In the genomic region with DNA sequence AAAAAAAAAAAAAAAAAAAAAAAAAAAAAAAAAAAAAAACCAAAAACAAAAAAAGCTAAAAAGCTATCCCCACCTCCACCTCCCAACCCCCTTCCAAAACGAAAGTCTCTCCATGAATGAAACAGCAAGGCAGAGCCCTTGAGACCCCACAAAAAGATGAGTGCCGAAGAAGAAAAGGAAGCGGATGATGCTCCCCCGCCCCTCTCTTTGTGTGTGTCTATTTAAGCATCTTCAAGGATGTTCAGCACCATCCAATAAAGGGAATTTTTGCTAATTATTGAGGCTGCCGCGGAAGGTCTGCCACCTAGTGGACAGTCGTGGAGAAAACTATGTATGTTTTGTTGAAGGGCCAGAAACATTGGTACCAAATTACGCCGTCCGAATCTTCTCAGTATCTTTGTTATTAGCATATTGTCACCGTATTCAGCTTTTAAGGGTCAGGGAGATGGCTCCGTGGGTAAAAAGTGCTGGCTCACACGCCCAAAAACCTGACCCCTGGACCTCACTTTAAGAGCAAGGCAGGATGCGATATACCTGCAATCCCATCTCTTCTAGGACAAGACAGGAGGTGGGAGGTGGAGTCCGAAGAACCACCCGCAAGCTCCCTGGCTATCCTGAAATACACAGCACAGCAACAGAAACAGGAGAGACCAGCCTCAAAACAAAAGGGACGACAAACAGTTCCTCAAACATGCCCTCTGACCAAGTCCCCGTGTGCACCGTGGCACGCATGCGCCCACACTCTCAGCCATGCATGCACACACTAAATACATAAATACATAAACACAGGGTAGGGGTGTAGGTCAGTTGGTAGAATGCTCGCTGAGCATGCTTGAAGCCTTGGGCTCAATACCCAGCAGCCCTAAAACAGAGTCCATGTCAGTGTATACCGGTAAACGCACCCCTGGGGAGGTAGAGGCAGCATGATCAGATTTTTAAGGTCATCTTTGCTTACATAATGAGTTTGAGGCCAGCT, we compare ENCODE assay signal across 8 mouse cellular contexts. TPM values are rescaled to one million over a fixed set of nuclear protein-coding genes. Genes with fewer than 3 reads are reported as not detected.
DNase-seq lines count a peak whose midpoint lies in the region; ATAC-seq lines count a peak whose summit lies in the region.

No protein-coding gene starts in this region.

- peak; percentile 28; the same call in 1 of the 2 replicates for ATAC-seq in intestine, embryonic 15.5 days

- no peaks in the 10 kb centered on the region for H3K9me3 ChIP-seq in intestine, embryonic 15.5 days
- H3K9me3 ChIP-seq in limb, embryonic 10.5 days (replicated peaks), result no peaks in the 10 kb centered on the region
- H3K9me3 ChIP-seq in midbrain, embryonic 10.5 days (replicated peaks), result no peaks in the 10 kb centered on the region

- peak overlapping the region; percentile 40; the same call in 1 of the 2 replicates for H3K4me2 ChIP-seq in intestine, embryonic 15.5 days (replicated peaks)

- H3K36me3 ChIP-seq in intestine, embryonic 15.5 days, result no peaks in the 10 kb centered on the region
- H3K36me3 ChIP-seq in limb, embryonic 10.5 days, result no peaks in the 10 kb centered on the region
- H3K36me3 ChIP-seq in midbrain, embryonic 10.5 days, result no peaks in the 10 kb centered on the region

- 0 out of 2 replicates have a peak overlapping the region, but pooled peaks have one; percentile 15 for H3K4me3 ChIP-seq in intestine, embryonic 15.5 days (replicated peaks)
- H3K4me3 ChIP-seq in limb, embryonic 10.5 days, result 0 out of 2 replicates have a peak overlapping the region, but pooled peaks have one; percentile 17
- H3K4me3 ChIP-seq in midbrain, embryonic 10.5 days, result 0 out of 2 replicates have a peak overlapping the region, but pooled peaks have one; percentile 18

- H3K27me3 ChIP-seq in intestine, embryonic 15.5 days (replicated peaks), result no peaks in the 10 kb centered on the region
- no peaks in the 10 kb centered on the region for H3K27me3 ChIP-seq in limb, embryonic 10.5 days (ENCODE audit: low read depth, poor library complexity, severe bottlenecking)
- no peaks in the 10 kb centered on the region for H3K27me3 ChIP-seq in midbrain, embryonic 10.5 days (ENCODE audit: low read depth, poor library complexity, severe bottlenecking)

- H3K4me1 ChIP-seq in intestine, embryonic 15.5 days (replicated peaks), result no peaks in the 10 kb centered on the region
- H3K4me1 ChIP-seq in limb, embryonic 10.5 days, result no peaks in the 10 kb centered on the region; the same call in 1 of the 2 replicates
- H3K4me1 ChIP-seq in midbrain, embryonic 10.5 days, result peaks cover 3% of the 10 kb centered on the region; the same call in 1 of the 2 replicates

- H3K27ac ChIP-seq in intestine, embryonic 15.5 days, result no peak overlapping the region
- H3K27ac ChIP-seq in limb, embryonic 10.5 days, result no peak overlapping the region
- no peak overlapping the region for H3K27ac ChIP-seq in midbrain, embryonic 10.5 days (replicated peaks)

- 47% methylated on average over 24 of the region's 24 CpGs for WGBS in intestine, embryonic 15.5 days
- 54% methylated on average over 24 of the region's 24 CpGs for WGBS in limb, embryonic 10.5 days
- 53% methylated on average over 24 of the region's 24 CpGs for WGBS in midbrain, embryonic 10.5 days

- H3K9ac ChIP-seq in intestine, embryonic 15.5 days, result no peak overlapping the region

- DNase-seq in urinary bladder, postnatal 14 days (ENCODE audit: low spot score), result peak; percentile 45
- no peak for DNase-seq in urinary bladder, postnatal 10 days (ENCODE audit: low spot score)
- DNase-seq in cerebellum, postnatal 10 days, result peak; percentile 85 to 87
- peak; percentile 48 to 62 for DNase-seq in frontal cortex, postnatal 10 days (ENCODE audit: low spot score in 2 of 2)
- DNase-seq in limb, embryonic 10.5 days (ENCODE audit: low spot score), result peak; percentile 71
- DNase-seq in midbrain, embryonic 10.5 days (ENCODE audit: low spot score), result peak; percentile 60
- DNase-seq in right cerebral cortex, postnatal 4 days, result peak; percentile 75

RNA-seq across cellular contexts. Expression of a gene that starts 55.6 kb away (rescaled TPM):
- polyA plus RNA-seq in intestine, embryonic 15.5 days (2015; fragmentation: Nextera tagmentation; extraction: Ambion mirVana), result 4.8 and 5.4 TPM in 2 replicates
- polyA plus RNA-seq in limb, embryonic 10.5 days (2016; fragmentation: Nextera tagmentation; extraction: Ambion mirVana), result 6.9 and 8.9 TPM in 2 replicates
- 7.6 and 10.6 TPM in 2 replicates for polyA plus RNA-seq in midbrain, embryonic 10.5 days (2016; fragmentation: Nextera tagmentation; extraction: Ambion mirVana)
